Mouse (Mus musculus): ENCODE measurements around the gene Hps4.

Hps4 gene

GRCm38 (mm10) chr5:112367929-112368328 is 25.0 kb downstream of the Hps4 start:
- no peak for DNase-seq

GRCm38 (mm10) chr5:112368666-112369065 is 25.8 kb downstream of the Hps4 start:
- no peak for DNase-seq

- no peak for DNase-seq
Measured at GRCm38 (mm10) chr5:112369326-112369725, 26.4 kb downstream of the Hps4 start.

GRCm38 (mm10) chr5:112370236-112370813 is 27.4 kb downstream of the Hps4 start:
- no peak for DNase-seq

- DNase-seq, result no peak
Measured at GRCm38 (mm10) chr5:112371933-112372332, 29.1 kb downstream of the Hps4 start.

- DNase-seq, result no peak
Measured at GRCm38 (mm10) chr5:112376111-112376510, 33.2 kb downstream of the Hps4 start.

GRCm38 (mm10) chr5:112377380-112377779 is 34.5 kb downstream of the Hps4 start:
- no peak for DNase-seq

- peak in 1 of 2 experiments; percentile 16 for DNase-seq
Measured at GRCm38 (mm10) chr5:112378716-112379115, 35.8 kb downstream of the Hps4 start.

GRCm38 (mm10) chr5:112381154-112381553 is 38.3 kb downstream of the Hps4 start:
- DNase-seq, result no peak

- DNase-seq, result no peak
Measured at GRCm38 (mm10) chr5:112382042-112382441, 39.2 kb downstream of the Hps4 start.

GRCm38 (mm10) chr5:112382641-112383330 is 39.9 kb downstream of the Hps4 start:
- DNase-seq, result peak in 1 of 2 experiments; percentile 33

GRCm38 (mm10) chr5:112384805-112385472 is 42.1 kb downstream of the Hps4 start:
- no peak for DNase-seq

GRCm38 (mm10) chr5:112385973-112386372 is 43.1 kb downstream of the Hps4 start:
- no peak for DNase-seq

GRCm38 (mm10) chr5:112389352-112389751 is 46.5 kb downstream of the Hps4 start:
- no peak for DNase-seq

GRCm38 (mm10) chr5:112391002-112391401 is 48.1 kb downstream of the Hps4 start:
- no peak for DNase-seq

- no peak for DNase-seq
Measured at GRCm38 (mm10) chr5:112391676-112392323, 48.9 kb downstream of the Hps4 start.

- no peak for DNase-seq
Measured at GRCm38 (mm10) chr5:112393741-112394414, 51.0 kb downstream of the Hps4 start.

GRCm38 (mm10) chr5:112394415-112394763 is 51.5 kb downstream of the Hps4 start:
- DNase-seq, result no peak

- no peak for DNase-seq
Measured at GRCm38 (mm10) chr5:112394779-112395443, 52.0 kb downstream of the Hps4 start, which contains the start of gene Asphd2. Gene Asphd2, minus strand, starts transcription at chr5:112394866.

- DNase-seq, result no peak
Measured at GRCm38 (mm10) chr5:112396066-112396465, 53.2 kb downstream of the Hps4 start.

GRCm38 (mm10) chr5:112399284-112399683 is 56.4 kb downstream of the Hps4 start:
- DNase-seq, result no peak

GRCm38 (mm10) chr5:112402437-112402836 is 59.6 kb downstream of the Hps4 start:
- DNase-seq, result no peak
